Mouse (Mus musculus): Measurements from ENCODE around the gene Grip2. TPM values are rescaled to one million over a fixed set of nuclear protein-coding genes. Genes with fewer than 3 reads are reported as not detected.

The Grip2 gene
- polyA plus RNA-seq, 1 experiment from 2014 or later: 3.1 TPM

GRCm38 (mm10) chr6:91736471-91736870 lies 90.6 kb downstream of the Grip2 start:
- Histone ChIP-seq H3K27ac (replicated peaks; ENCODE audit: low read depth, low read length) (peak overlapping the region; percentile 40; the same call in 1 of the 2 replicates), H3K4me2 (ENCODE audit: low read depth, low read length) (no peak overlapping the region), H3K4me3 (ENCODE audit: low read depth, low read length) (no peak overlapping the region), H3K9me3 (ENCODE audit: control insufficient read depth, low read length) (no peaks in the 10 kb centered on the region), H3K4me1 (ENCODE audit: control insufficient read depth, insufficient read depth, low read length) (0 out of 2 replicates have a peak, but pooled peaks cover 5% of the 10 kb centered on the region), H3K9ac (ENCODE audit: low read depth, low read length) (no peak overlapping the region), H3K27me3 (replicated peaks; ENCODE audit: control insufficient read depth, insufficient read depth, low read length) (no peaks in the 10 kb centered on the region), H3K36me3 (ENCODE audit: control insufficient read depth, insufficient read depth, low read length) (peaks cover 82% of the 10 kb centered on the region)
- WGBS: 43% methylated on average over 5 of the region's 5 CpGs
- ATAC-seq (ENCODE audit: low read depth): no peak
- peak; percentile 74 for DNase-seq (ENCODE audit: low spot score)

DNA sequence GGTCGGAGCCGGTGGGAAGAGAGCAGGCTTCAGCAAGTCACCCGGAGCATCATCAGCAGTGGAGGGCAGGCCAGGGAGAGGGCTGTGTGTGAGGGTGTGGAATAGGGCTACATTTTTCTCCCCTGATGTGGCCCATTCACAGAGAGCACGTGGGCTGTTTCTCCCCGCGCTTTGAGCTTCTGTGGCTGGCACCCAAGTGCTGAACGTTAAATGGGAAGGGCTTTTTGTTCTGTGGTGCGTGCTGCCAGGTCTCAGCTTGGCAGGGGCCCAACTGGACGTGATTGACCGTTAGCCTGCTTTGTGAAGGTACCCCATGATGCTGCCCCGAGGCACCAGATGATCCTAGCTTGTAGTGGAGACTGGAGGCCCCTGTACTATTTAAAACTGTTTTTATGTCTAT lies 94.9 kb downstream of the Grip2 start:
- Histone ChIP-seq H3K4me1 (ENCODE audit: control insufficient read depth, insufficient read depth, low read length) (peaks cover 18% of the 10 kb centered on the region), H3K9ac (ENCODE audit: low read depth, low read length) (no peak overlapping the region), H3K27me3 (replicated peaks; ENCODE audit: control insufficient read depth, insufficient read depth, low read length) (no peaks in the 10 kb centered on the region), H3K9me3 (ENCODE audit: control insufficient read depth, low read length) (no peaks in the 10 kb centered on the region), H3K4me3 (ENCODE audit: low read depth, low read length) (no peak overlapping the region), H3K36me3 (ENCODE audit: control insufficient read depth, insufficient read depth, low read length) (peaks cover 68% of the 10 kb centered on the region), H3K4me2 (ENCODE audit: low read depth, low read length) (no peak overlapping the region), H3K27ac (replicated peaks; ENCODE audit: low read depth, low read length) (no peak overlapping the region)
- DNase-seq (ENCODE audit: low spot score) (peak; percentile 21), ATAC-seq (ENCODE audit: low read depth) (no peak)
- 78% methylated on average over 11 of the region's 11 CpGs for WGBS

- Histone ChIP-seq H3K4me1 (ENCODE audit: control insufficient read depth, insufficient read depth, low read length) (peaks cover 13% of the 10 kb centered on the region), H3K4me2 (ENCODE audit: low read depth, low read length) (no peak overlapping the region), H3K36me3 (ENCODE audit: control insufficient read depth, insufficient read depth, low read length) (peaks cover 68% of the 10 kb centered on the region), H3K27me3 (replicated peaks; ENCODE audit: control insufficient read depth, insufficient read depth, low read length) (no peaks in the 10 kb centered on the region), H3K9me3 (ENCODE audit: control insufficient read depth, low read length) (no peaks in the 10 kb centered on the region), H3K27ac (replicated peaks; ENCODE audit: low read depth, low read length) (peak overlapping the region; percentile 24), H3K9ac (ENCODE audit: low read depth, low read length) (no peak overlapping the region), H3K4me3 (ENCODE audit: low read depth, low read length) (no peak overlapping the region)
- DNase-seq (ENCODE audit: low spot score) (peak; percentile 87), ATAC-seq (ENCODE audit: low read depth) (peak; percentile 74)
- 19% methylated on average over 12 of the region's 12 CpGs for WGBS
Measured at GRCm38 (mm10) chr6:91729677-91730127, 97.3 kb downstream of the Grip2 start.

- no peaks in the 10 kb centered on the region for H3K27me3 ChIP-seq (replicated peaks; ENCODE audit: control insufficient read depth, insufficient read depth, low read length)
- H3K9ac ChIP-seq (ENCODE audit: low read depth, low read length): no peak overlapping the region
- WGBS: 40% methylated on average over 6 of the region's 6 CpGs
- H3K9me3 ChIP-seq (ENCODE audit: control insufficient read depth, low read length): no peaks in the 10 kb centered on the region
- H3K4me3 ChIP-seq (ENCODE audit: low read depth, low read length): no peak overlapping the region
- H3K36me3 ChIP-seq (ENCODE audit: control insufficient read depth, insufficient read depth, low read length): peaks cover 70% of the 10 kb centered on the region
- ATAC-seq (ENCODE audit: low read depth) (peak; percentile 31; the same call in 1 of the 2 replicates), DNase-seq (ENCODE audit: low spot score) (peak; percentile 50)
- no peak overlapping the region; the same call in 1 of the 2 replicates for H3K27ac ChIP-seq (replicated peaks; ENCODE audit: low read depth, low read length)
- H3K4me1 ChIP-seq (ENCODE audit: control insufficient read depth, insufficient read depth, low read length): peaks cover 13% of the 10 kb centered on the region
- H3K4me2 ChIP-seq (ENCODE audit: low read depth, low read length): no peak overlapping the region
Measured at GRCm38 (mm10) chr6:91728939-91729619, 98.0 kb downstream of the Grip2 start.

GRCm38 (mm10) chr6:91727361-91727760 lies 99.7 kb downstream of the Grip2 start:
- WGBS: 81% methylated on average over 1 of the region's 1 CpGs
- ATAC-seq (ENCODE audit: low read depth) (no peak), DNase-seq (ENCODE audit: low spot score) (no peak)
- no peaks in the 10 kb centered on the region for H3K27me3 ChIP-seq (replicated peaks; ENCODE audit: control insufficient read depth, insufficient read depth, low read length)
- H3K27ac ChIP-seq (replicated peaks; ENCODE audit: low read depth, low read length): no peak overlapping the region
- H3K4me1 ChIP-seq (ENCODE audit: control insufficient read depth, insufficient read depth, low read length): peaks cover 13% of the 10 kb centered on the region
- H3K4me3 ChIP-seq (ENCODE audit: low read depth, low read length): no peak overlapping the region
- no peak overlapping the region for H3K4me2 ChIP-seq (ENCODE audit: low read depth, low read length)
- H3K9ac ChIP-seq (ENCODE audit: low read depth, low read length): no peak overlapping the region
- H3K36me3 ChIP-seq (ENCODE audit: control insufficient read depth, insufficient read depth, low read length): peaks cover 72% of the 10 kb centered on the region
- H3K9me3 ChIP-seq (ENCODE audit: control insufficient read depth, low read length): no peaks in the 10 kb centered on the region

- Histone ChIP-seq H3K27ac (replicated peaks; ENCODE audit: low read depth, low read length) (no peak overlapping the region), H3K4me1 (ENCODE audit: control insufficient read depth, insufficient read depth, low read length) (peaks cover 25% of the 10 kb centered on the region), H3K9ac (ENCODE audit: low read depth, low read length) (no peak overlapping the region), H3K36me3 (ENCODE audit: control insufficient read depth, insufficient read depth, low read length) (peaks cover 42% of the 10 kb centered on the region), H3K4me2 (ENCODE audit: low read depth, low read length) (no peak overlapping the region), H3K27me3 (replicated peaks; ENCODE audit: control insufficient read depth, insufficient read depth, low read length) (no peaks in the 10 kb centered on the region), H3K4me3 (ENCODE audit: low read depth, low read length) (no peak overlapping the region), H3K9me3 (ENCODE audit: control insufficient read depth, low read length) (no peaks in the 10 kb centered on the region)
- 53% methylated on average over 11 of the region's 12 CpGs for WGBS
- ATAC-seq (ENCODE audit: low read depth) (no peak), DNase-seq (ENCODE audit: low spot score) (peak; percentile 27)
Measured at GRCm38 (mm10) chr6:91721215-91721701, 105.8 kb downstream of the Grip2 start.

GRCm38 (mm10) chr6:91720588-91721214 lies 106.3 kb downstream of the Grip2 start:
- DNase-seq (ENCODE audit: low spot score): no peak
- WGBS: 68% methylated on average over 4 of the region's 4 CpGs
- no peaks in the 10 kb centered on the region for H3K27me3 ChIP-seq (replicated peaks; ENCODE audit: control insufficient read depth, insufficient read depth, low read length)
- H3K4me2 ChIP-seq (ENCODE audit: low read depth, low read length): no peak overlapping the region
- H3K27ac ChIP-seq (replicated peaks; ENCODE audit: low read depth, low read length): peak overlapping the region; percentile 48; the same call in 1 of the 2 replicates
- no peak for ATAC-seq (ENCODE audit: low read depth)
- peaks cover 38% of the 10 kb centered on the region for H3K36me3 ChIP-seq (ENCODE audit: control insufficient read depth, insufficient read depth, low read length)
- no peak overlapping the region for H3K9ac ChIP-seq (ENCODE audit: low read depth, low read length)
- H3K4me3 ChIP-seq (ENCODE audit: low read depth, low read length): no peak overlapping the region
- H3K4me1 ChIP-seq (ENCODE audit: control insufficient read depth, insufficient read depth, low read length): peaks cover 25% of the 10 kb centered on the region
- H3K9me3 ChIP-seq (ENCODE audit: control insufficient read depth, low read length): no peaks in the 10 kb centered on the region

DNA sequence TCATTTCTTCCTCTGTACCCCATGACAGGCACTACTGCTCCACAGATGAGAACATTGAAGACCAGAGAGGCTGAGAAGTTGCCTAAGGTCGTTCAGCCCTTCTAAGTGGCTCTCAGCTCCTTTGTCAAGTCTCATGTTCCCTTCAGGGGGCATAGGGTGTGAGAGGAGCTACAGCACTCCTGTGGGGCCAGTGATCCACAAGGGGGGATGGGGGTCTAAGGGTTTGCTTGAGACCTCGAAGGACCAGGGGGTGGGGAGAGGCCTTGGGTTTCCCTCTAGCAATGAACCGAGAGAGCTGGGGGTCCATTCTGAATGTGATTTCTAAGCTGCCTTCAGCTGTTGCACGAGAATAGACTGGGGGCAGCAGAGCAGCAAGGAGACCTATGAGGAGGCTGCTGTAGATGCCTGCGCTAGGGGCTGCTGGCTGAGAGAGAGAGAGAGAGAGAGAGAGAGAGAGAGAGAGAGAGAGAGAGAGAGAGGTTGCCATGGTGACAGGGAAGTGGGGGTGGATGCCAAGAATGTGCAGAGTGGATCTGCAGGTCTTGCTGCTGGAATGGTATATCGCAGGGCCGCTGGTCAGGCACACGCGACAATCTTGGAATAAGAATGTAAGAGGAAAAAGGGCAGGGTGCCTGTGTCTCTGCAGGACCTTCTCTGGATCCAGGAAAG lies 107.1 kb downstream of the Grip2 start:
- ATAC-seq (ENCODE audit: low read depth) (peak; percentile 76), DNase-seq (ENCODE audit: low spot score) (peak; percentile 83)
- Histone ChIP-seq H3K4me3 (ENCODE audit: low read depth, low read length) (no peak overlapping the region), H3K4me2 (ENCODE audit: low read depth, low read length) (no peak overlapping the region), H3K27me3 (replicated peaks; ENCODE audit: control insufficient read depth, insufficient read depth, low read length) (no peaks in the 10 kb centered on the region), H3K9me3 (ENCODE audit: control insufficient read depth, low read length) (no peaks in the 10 kb centered on the region), H3K27ac (replicated peaks; ENCODE audit: low read depth, low read length) (peak overlapping the region; percentile 48), H3K9ac (ENCODE audit: low read depth, low read length) (no peak overlapping the region), H3K4me1 (ENCODE audit: control insufficient read depth, insufficient read depth, low read length) (peaks cover 25% of the 10 kb centered on the region), H3K36me3 (ENCODE audit: control insufficient read depth, insufficient read depth, low read length) (peaks cover 36% of the 10 kb centered on the region)
- 11% methylated on average over 7 of the region's 9 CpGs for WGBS
